Mouse (Mus musculus) erythroblast, embryonic 14.5 days (primary cell): Measurements from ENCODE around the gene Mrpl23. TPM values are rescaled to one million over a fixed set of nuclear protein-coding genes. Genes with fewer than 3 reads are reported as not detected.

Experiments used
- H3K27me3 ChIP-seq: 2 replicates; pipeline ENCODE4 v1.6.1; 2012; ENCODE audit warnings: inconsistent platforms; ENCODE audit not compliant: control insufficient read depth
- H3K36me3 ChIP-seq: 2 replicates; pipeline ENCODE4 v1.6.1; 2012; ENCODE audit warnings: mild to moderate bottlenecking, inconsistent platforms; ENCODE audit not compliant: control insufficient read depth
- H3K4me1 ChIP-seq: 2 replicates; pipeline ENCODE4 v1.6.1; 2012; ENCODE audit warnings: inconsistent platforms; ENCODE audit not compliant: control insufficient read depth
- H3K4me3 ChIP-seq: replicated peaks from 2 replicates; pipeline ENCODE3; 2012; ENCODE audit warnings: moderate library complexity, mild to moderate bottlenecking, inconsistent platforms
- H3K9me3 ChIP-seq: 2 replicates; pipeline ENCODE4 v1.6.1; 2012; ENCODE audit warnings: low read length, inconsistent platforms, mixed read lengths; ENCODE audit not compliant: control insufficient read depth
- GATA1 ChIP-seq: IDR thresholded peaks from 2 replicates; pipeline ENCODE4 v1.6.1; 2012; ENCODE audit warnings: low read length, inconsistent platforms, mixed read lengths
- TAL1 ChIP-seq: IDR thresholded peaks from 3 replicates; pipeline ENCODE4 v1.6.1; 2012; ENCODE audit warnings: low read length, inconsistent platforms, mixed read lengths
- polyA plus RNA-seq: library from polyadenylated mRNA; stranded (reverse); fragments of >175 nt; gene quantifications from 2 replicates; pipeline ENCODE4 v1.2.3, GENCODE M21; 2012

Mrpl23 gene
- polyA plus RNA-seq, 1 experiment = 0.90 TPM

- H3K4me3 ChIP-seq = no peak overlapping the region
- no peaks in the 10 kb centered on the region; the same call in 1 of the 2 replicates for H3K36me3 ChIP-seq
- H3K4me1 ChIP-seq = peaks cover 19% of the 10 kb centered on the region
- H3K27me3 ChIP-seq = peaks cover 38% of the 10 kb centered on the region
- peaks cover 25% of the 10 kb centered on the region for H3K9me3 ChIP-seq
- no peak for TF ChIP-seq GATA1
- no peak for TF ChIP-seq TAL1
These were observed 49.3 kb downstream of the Mrpl23 start for GRCm38 (mm10) chr7:142581656-142582228.

GRCm38 (mm10) chr7:142584882-142585281 is 52.4 kb downstream of the Mrpl23 start:
- Histone ChIP-seq H3K36me3 (no peaks in the 10 kb centered on the region), H3K4me1 (peaks cover 4% of the 10 kb centered on the region), H3K9me3 (peaks cover 20% of the 10 kb centered on the region), H3K27me3 (peaks cover 26% of the 10 kb centered on the region), H3K4me3 (no peak overlapping the region)
- TF ChIP-seq TAL1 (no peak), GATA1 (no peak)

GRCm38 (mm10) chr7:142585890-142586289 is 53.4 kb downstream of the Mrpl23 start:
- TF ChIP-seq GATA1 = no peak
- no peak for TF ChIP-seq TAL1

GRCm38 (mm10) chr7:142588282-142588941 is 55.9 kb downstream of the Mrpl23 start:
- TF ChIP-seq GATA1 (no peak), TAL1 (no peak)
- Histone ChIP-seq H3K9me3 (no peaks in the 10 kb centered on the region), H3K27me3 (no peaks in the 10 kb centered on the region), H3K4me3 (no peak overlapping the region), H3K36me3 (no peaks in the 10 kb centered on the region), H3K4me1 (no peaks in the 10 kb centered on the region)

More at GRCm38 (mm10) chr7:142585890-142586289, 53.4 kb downstream of the Mrpl23 start:
- Histone ChIP-seq H3K36me3 (no peaks in the 10 kb centered on the region), H3K4me3 (no peak overlapping the region), H3K9me3 (peaks cover 10% of the 10 kb centered on the region), H3K27me3 (peaks cover 17% of the 10 kb centered on the region), H3K4me1 (no peaks in the 10 kb centered on the region)

Other genes starting within 250 kb of the Mrpl23 start
- gene Krtap5-1, start 235.6 kb upstream of the Mrpl23 start, polyA plus RNA-seq = not detected in 2 replicates
- gene Krtap5-4, start 229.1 kb upstream of the Mrpl23 start, polyA plus RNA-seq = not detected in 2 replicates
- gene Ifitm10, start 158.9 kb upstream of the Mrpl23 start, polyA plus RNA-seq = 0.36 and 0.47 TPM in 2 replicates
- gene Gm49369, start 150.0 kb upstream of the Mrpl23 start, polyA plus RNA-seq = 19.7 and 19.8 TPM in 2 replicates
- 14.4 and 21.7 TPM in 2 replicates for gene Ctsd, start 144.6 kb upstream of the Mrpl23 start, polyA plus RNA-seq
- gene Syt8, start 97.8 kb upstream of the Mrpl23 start, polyA plus RNA-seq = not detected in 2 replicates
- 0.22 TPM in 1 of 2 replicates, not detected in the other for gene Tnni2, start 90.9 kb upstream of the Mrpl23 start, polyA plus RNA-seq
- 0.05 and 0.21 TPM in 2 replicates for gene Lsp1, start 71.9 kb upstream of the Mrpl23 start, polyA plus RNA-seq
- not detected in 2 replicates for gene Tnnt3, start 33.9 kb upstream of the Mrpl23 start, polyA plus RNA-seq
- 3.3 and 4.3 TPM in 2 replicates for gene Igf2, start 134.1 kb downstream of the Mrpl23 start, polyA plus RNA-seq
- 0.01 TPM in 1 of 2 replicates, not detected in the other for gene Gm49394, start 137.3 kb downstream of the Mrpl23 start, polyA plus RNA-seq
- not detected in 2 replicates for gene Ins2, start 210.7 kb downstream of the Mrpl23 start, polyA plus RNA-seq